Mouse (Mus musculus) T-helper 2 cell (primary cell): Measurements from ENCODE around the gene Prss40.

ENCODE experiments used
- in situ Hi-C: fragments of 300-600 bp; cut with MboI, MseI; formaldehyde crosslinking; loops from one replicate; pipeline ENCODE4 v1.15.1; 2025; ENCODE audit warnings: high pct_unique_total_duplicates

The Prss40 gene

GRCm38 (mm10) chr1:34560843-34561242, at the start of gene Prss40:
Gene Prss40 (minus strand): TSS chr1:34560943.
- in situ Hi-C loops = no loop called here

GRCm38 (mm10) chr1:34602363-34602762, 41.6 kb upstream of the Prss40 start:
- in situ Hi-C loops = loop anchor here (5.0 kb wide), 1 partner anchor 390 kb away; no protein-coding TSS in a partner anchor

GRCm38 (mm10) chr1:34601323-34602047, 40.7 kb upstream of the Prss40 start:
- in situ Hi-C loops = loop anchor here (5.0 kb wide), 1 partner anchor 389 kb away; no protein-coding TSS in a partner anchor

GRCm38 (mm10) chr1:34600000-34600399, 39.3 kb upstream of the Prss40 start:
- in situ Hi-C loops = loop anchor here (5.0 kb wide), 1 partner anchor 388 kb away; no protein-coding TSS in a partner anchor

GRCm38 (mm10) chr1:34587298-34588096, 26.8 kb upstream of the Prss40 start:
- in situ Hi-C loops = no loop called here

GRCm38 (mm10) chr1:34584736-34585135, 24.0 kb upstream of the Prss40 start:
- in situ Hi-C loops = no loop called here

- in situ Hi-C loops = no loop called here
Measured at GRCm38 (mm10) chr1:34583821-34584263, 23.1 kb upstream of the Prss40 start.

GRCm38 (mm10) chr1:34582218-34582617, 21.5 kb upstream of the Prss40 start:
- in situ Hi-C loops = no loop called here

- in situ Hi-C loops = no loop called here
Measured at GRCm38 (mm10) chr1:34579782-34580356, 19.1 kb upstream of the Prss40 start.

- in situ Hi-C loops = no loop called here
Measured at GRCm38 (mm10) chr1:34578851-34579781, 18.4 kb upstream of the Prss40 start, which contains the start of gene Amer3. Gene Amer3 (plus strand): TSS chr1:34579657.

- in situ Hi-C loops = no loop called here
Measured at GRCm38 (mm10) chr1:34573221-34573620, 12.5 kb upstream of the Prss40 start.

GRCm38 (mm10) chr1:34571431-34571830, 10.7 kb upstream of the Prss40 start:
- in situ Hi-C loops = no loop called here

GRCm38 (mm10) chr1:34569876-34570275, 9.1 kb upstream of the Prss40 start:
- in situ Hi-C loops = no loop called here

- in situ Hi-C loops = no loop called here
Measured at GRCm38 (mm10) chr1:34568120-34568519, 7.4 kb upstream of the Prss40 start.

- in situ Hi-C loops = no loop called here
Measured at GRCm38 (mm10) chr1:34564383-34565045, 3.8 kb upstream of the Prss40 start.

- in situ Hi-C loops = no loop called here
Measured at GRCm38 (mm10) chr1:34554275-34554674, 6.5 kb downstream of the Prss40 start.

- in situ Hi-C loops = no loop called here
Measured at GRCm38 (mm10) chr1:34553690-34554089, 7.1 kb downstream of the Prss40 start.

GRCm38 (mm10) chr1:34547074-34547473, 13.7 kb downstream of the Prss40 start:
- in situ Hi-C loops = no loop called here

GRCm38 (mm10) chr1:34536767-34537485, 23.8 kb downstream of the Prss40 start:
- in situ Hi-C loops = no loop called here

GRCm38 (mm10) chr1:34536291-34536766, 24.4 kb downstream of the Prss40 start:
- in situ Hi-C loops = no loop called here
